Mouse (Mus musculus) layer of hippocampus, adult 18-20 months (tissue): ENCODE results near the gene Ank2. TPM values are rescaled to one million over a fixed set of nuclear protein-coding genes. Genes with fewer than 3 reads are reported as not detected.

Experiments used
- DNase-seq, 2 experiments: peaks; one replicate each; pipeline ENCODE4 v3.0.0; 2022; ENCODE audit warnings: low spot score in 2 of 2
- total RNA-seq, 2 experiments: library from RNA; stranded (reverse); gene quantifications; 2 replicates each; pipeline ENCODE4 v1.2.3; 2021

The Ank2 gene
- total RNA-seq, 2 experiments from 2014 or later: 699 to 719 TPM

- DNase-seq: no peak
These were observed 369.4 kb downstream of the Ank2 start for GRCm38 (mm10) chr3:127129750-127130149.

DNA sequence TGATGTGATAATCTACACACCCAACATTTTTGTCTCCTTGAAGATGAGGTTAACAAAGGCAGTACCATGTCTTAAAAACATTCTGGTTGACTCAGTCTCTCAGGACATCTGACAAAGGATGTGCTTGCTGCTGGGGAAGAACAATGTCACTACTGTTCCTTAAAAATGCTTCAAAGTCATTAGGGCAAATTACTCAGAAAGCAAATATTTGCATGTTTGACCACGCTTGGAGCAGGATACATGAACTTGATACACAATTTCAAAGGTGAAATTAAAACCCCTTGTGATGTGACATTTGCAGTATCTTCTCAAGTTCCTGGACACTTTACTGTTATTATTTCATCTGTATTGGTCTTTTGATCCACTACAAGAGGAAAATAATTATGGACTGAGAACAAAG, 371.5 kb downstream of the Ank2 start:
- DNase-seq: no peak

DNA sequence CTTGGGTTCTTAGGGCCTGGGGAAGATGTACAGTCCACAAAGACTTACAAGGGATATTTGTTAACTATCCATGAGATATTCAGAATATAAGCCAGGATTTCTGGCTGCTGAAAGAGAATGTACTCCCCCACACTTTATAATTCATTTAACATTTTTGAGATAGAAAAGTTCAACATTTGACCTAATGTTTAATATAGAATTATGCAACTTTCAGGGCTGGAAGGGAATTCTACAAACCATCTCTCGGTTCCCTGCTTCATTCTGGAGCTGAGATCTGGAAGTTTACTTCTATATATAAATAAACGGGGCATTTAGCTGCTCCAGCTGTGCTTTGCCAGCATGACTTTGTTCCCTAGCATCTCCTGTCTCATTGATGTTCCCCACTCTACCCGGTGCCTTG, 372.9 kb downstream of the Ank2 start:
- DNase-seq: no peak

GRCm38 (mm10) chr3:127124375-127124993, 374.7 kb downstream of the Ank2 start:
- no peak for DNase-seq

GRCm38 (mm10) chr3:127123376-127123775, 375.8 kb downstream of the Ank2 start:
- no peak for DNase-seq

DNA sequence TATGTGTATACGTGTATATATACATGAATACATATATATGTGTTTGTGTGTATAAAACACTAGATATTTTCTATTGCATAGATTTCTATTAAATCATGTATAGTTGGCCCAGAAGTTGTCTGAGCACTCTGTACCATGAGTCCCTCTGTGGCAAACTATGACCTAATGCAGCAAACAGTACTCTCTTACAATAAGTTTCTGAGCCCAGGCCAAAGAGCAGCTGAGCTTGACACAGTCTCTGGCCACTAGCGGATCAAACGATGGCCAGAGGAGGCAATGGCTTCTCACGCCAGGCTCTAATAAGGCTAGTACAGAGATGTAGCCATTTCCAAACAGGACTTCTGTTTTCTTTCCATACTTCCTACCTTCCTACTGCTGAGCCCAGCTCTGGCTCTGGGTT, 380.4 kb downstream of the Ank2 start:
- DNase-seq: no peak

GRCm38 (mm10) chr3:127116226-127116625, 382.9 kb downstream of the Ank2 start:
- no peak for DNase-seq

DNA sequence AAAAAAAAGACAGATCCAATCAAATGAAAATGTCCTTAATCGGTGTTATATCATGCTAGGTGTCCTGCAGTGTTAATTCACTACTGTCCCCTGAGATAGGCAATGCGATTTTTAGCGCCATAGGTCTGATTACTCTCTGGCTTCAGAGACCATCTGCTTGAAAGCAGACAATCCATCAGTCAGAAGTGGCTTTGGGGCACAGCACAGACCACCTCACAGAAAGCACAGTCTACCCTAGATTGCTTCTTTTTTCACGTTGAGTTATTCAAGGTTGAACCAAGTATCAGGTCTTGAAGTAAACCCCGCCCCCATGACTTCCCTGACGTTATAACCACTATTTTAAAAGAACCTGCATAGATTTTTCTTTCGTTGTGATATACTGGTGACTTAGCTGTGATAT, 385.9 kb downstream of the Ank2 start:
- DNase-seq: no peak

DNA sequence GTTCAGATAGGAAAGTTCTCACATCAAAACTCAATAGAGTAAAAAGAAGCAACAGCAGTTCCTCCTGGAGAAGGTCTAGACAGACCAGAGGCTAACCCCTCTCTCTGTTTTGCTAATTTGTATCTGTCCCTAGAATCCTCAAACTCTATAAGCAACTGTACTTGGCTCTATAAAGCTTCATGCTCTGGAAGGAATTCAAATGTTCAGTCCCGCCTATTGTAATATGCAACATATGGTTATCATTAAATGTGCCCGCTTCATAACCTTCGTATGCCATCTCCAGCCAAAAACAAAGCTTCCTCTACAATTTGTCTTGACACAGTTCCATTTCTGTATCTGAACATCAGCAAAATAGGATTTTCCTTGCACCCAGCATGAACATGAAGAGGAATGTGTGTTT, 389.7 kb downstream of the Ank2 start:
- DNase-seq: no peak

- DNase-seq: no peak
These were observed 390.7 kb downstream of the Ank2 start for GRCm38 (mm10) chr3:127108481-127108880.

- peak in 1 of 2 experiments; percentile 66 for DNase-seq
These were observed 391.9 kb downstream of the Ank2 start for GRCm38 (mm10) chr3:127107281-127107680.

- DNase-seq: no peak
These were observed 397.8 kb downstream of the Ank2 start for GRCm38 (mm10) chr3:127101326-127101725.

DNA sequence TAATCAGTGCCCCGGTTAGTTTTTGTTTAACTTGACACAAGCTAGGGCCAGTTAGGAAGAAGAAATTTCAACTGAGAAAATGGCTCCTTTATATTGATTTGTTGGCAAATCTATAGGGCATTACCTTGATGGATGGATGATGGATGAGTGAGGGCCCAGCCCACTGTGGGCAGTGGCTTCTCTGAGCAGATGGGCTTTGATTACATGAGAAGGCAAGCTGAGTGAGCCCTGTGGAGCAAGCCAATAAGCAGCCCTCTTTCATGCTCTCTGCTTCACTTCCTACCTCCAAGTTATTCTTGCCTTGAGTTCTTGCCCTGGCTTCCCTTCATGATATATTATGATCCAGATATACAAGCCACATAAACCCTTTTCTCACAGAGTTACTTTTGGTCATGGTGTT, 401.4 kb downstream of the Ank2 start:
- no peak for DNase-seq

DNA sequence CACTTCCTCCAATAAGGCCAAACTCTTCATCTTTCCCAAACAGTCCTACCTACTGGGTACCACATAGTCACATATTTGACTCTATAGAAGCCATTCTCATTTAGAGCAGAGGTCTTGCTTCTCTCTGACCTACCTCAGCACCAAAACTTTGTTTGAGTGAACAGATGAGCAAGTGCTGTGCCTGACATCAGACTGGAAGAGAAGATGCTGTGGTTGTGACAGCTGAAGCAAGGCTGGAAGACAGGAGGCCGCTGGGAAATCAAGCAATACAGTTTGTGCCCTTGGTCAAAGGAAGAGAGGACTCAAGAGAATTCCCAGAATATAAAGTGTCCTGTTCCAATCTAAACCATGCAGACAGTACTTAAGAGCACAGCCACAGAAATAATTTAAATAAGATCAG, 402.0 kb downstream of the Ank2 start:
- DNase-seq: no peak

DNA sequence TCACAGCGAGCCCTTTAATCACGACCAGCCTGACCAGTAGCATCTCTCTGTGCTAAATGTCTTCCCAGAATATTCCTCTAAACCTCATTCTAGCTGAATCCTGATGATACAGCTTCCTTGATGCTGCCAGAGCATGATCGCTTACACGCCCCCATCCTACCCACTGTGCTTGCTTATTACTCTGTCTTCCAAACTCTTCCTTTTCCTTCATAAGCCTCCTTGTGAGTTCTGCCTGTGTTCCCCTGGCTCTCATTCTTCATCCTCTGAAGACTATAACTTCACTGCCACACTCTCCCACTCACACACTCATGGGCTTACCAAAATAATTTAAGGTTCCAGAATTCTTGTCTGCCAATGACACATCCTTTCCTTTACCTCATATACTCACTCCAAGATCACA, 405.5 kb downstream of the Ank2 start:
- DNase-seq: peak in 1 of 2 experiments; percentile 22

DNA sequence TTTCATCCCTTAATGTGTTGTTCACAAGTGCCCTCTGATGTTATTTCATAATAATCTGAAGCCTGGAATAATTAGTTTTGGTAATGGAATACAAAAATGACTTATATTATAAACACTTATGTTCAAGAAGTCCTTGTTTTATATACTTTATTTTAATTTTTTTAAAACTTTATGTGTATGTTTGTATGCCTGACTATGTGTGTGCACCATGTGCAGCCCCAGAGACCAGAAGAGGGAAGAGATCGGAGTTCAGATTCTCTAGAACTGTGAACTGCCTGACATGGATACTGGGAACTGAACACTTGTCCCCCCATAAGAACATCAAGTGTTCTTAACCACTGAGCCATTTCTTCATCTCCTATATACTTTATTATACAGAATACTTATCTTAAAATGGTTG, 411.6 kb downstream of the Ank2 start:
- DNase-seq: no peak

GRCm38 (mm10) chr3:127086834-127087506, 412.2 kb downstream of the Ank2 start:
- DNase-seq: no peak

- DNase-seq: no peak
These were observed 421.8 kb downstream of the Ank2 start for GRCm38 (mm10) chr3:127077369-127077768.

DNA sequence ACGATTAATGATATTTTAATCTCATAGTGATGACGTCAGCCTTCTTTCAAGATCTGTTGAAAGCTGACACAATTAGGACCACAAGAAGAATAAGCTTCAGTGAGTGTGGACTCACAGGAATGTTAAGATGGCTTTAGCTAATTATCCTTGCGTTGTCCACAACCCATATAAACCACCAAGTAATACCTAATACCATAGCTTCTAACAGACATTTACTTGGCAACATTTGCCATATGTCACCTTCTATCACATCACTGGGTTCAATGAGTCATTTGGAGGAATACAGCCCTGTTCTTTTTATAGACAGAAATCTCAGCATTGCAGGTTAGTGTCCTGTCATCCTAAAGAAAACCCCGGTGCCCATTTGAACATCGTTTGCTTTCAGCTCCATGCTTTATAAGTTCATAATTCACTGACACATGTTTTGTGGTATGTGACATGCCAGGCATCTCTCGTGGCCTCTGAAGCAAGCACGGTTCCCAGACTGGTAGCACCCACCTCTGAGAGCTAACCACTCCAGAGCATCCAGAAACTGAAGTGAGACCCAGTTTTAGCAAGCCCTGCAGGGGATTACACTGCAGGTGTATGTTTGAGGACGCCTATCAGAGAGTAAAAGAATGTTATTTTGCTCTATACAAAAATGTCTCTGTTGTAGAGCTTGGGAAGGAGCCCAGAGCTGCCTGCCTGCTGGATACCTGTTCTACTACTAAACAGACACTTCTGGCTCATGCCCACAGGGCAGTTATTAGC, 423.4 kb downstream of the Ank2 start:
- DNase-seq: peak in 1 of 2 experiments; percentile 13

DNA sequence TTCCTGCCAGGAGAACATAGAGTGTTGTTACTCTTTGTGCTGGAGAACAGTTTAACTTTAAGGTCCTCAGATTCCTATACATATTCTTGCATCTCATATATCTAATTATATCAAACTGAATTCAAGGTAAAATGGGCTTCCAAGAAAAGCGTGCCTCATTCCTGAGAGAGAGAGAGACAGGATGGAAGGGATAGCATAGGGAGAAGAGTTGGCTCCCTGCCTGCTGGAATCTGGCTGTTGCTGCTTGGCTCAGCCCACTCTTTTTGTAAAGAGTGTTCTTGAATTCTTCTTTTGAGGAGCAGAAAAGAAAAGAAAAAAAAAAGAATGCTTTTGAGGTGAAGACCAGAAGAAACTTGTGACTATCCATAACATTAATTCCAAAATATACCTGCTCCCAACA, 427.7 kb downstream of the Ank2 start:
- peak; percentile 25 to 71 for DNase-seq

DNA sequence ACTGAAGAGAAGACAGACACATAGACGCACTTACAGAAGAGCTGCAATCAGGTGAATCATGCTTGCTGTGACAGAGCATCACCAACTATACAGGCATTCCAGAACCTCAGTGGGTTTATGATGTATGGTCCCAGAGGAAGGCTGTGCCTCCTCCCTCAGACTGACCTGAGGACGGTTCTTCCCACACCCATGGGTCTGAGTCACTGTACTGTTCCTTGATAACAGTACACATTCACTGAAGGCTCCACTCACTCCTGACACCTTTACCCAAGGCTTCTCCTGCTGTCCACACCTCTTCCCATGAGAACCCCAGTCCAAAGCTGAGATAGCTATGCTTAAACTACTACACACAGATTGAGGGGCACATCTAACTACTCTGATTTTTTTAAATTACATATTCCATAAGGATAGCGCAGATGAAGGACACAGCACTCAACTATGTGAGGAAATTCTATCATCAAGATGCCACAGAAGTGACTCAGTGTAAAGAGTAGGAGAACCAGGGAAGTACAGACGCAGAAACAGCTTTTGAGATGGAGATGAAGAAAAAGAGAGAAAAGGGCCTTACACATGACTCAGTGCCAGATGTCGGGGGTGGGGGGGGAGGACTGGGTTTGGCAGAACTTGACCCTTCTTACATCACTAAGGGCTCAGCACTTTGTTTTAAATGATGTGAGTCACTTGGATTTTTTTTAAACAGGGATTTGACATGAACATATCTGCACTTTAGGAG, 435.3 kb downstream of the Ank2 start:
- no peak for DNase-seq

DNA sequence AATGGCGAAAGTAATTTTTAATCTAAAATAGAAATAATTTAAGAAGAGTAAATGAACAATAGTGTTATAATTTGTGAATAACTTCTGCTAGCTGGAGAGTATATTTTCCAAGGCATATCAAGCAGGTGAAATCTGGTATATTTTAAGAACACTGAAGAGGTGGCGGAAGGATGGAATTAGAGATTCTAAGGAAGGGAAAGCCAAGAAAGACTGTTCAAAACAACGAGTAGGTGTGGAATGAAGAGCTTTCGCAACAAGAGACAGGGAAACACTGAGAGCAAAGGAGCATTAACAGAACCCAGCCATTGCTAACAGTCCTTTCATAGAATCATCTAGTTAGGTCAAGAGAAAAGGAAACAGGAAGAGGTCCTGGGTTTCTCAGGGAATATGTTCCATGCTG, 439.5 kb downstream of the Ank2 start:
- DNase-seq: no peak
